Mouse (Mus musculus) heart, postnatal 36 days (tissue): ENCODE results near the gene Cttnbp2. TPM values are rescaled to one million over a fixed set of nuclear protein-coding genes. Genes with fewer than 3 reads are reported as not detected.

Experiments
- DNase-seq, 2 experiments: peaks; one replicate each; pipeline ENCODE4 v3.0.0; 2021 to 2022
- intact Hi-C: fragments of 180-260 bp; cut with DNase I; formaldehyde crosslinking; loops from one replicate; pipeline ENCODE4 v1.15.1; 2025
- total RNA-seq, 2 experiments: library from RNA; stranded (reverse); gene quantifications; 2 replicates each; pipeline ENCODE4 v1.2.3; 2021

The Cttnbp2 gene
- 1 to 10 TPM; 2.0 to 3.9 TPM for total RNA-seq

DNA sequence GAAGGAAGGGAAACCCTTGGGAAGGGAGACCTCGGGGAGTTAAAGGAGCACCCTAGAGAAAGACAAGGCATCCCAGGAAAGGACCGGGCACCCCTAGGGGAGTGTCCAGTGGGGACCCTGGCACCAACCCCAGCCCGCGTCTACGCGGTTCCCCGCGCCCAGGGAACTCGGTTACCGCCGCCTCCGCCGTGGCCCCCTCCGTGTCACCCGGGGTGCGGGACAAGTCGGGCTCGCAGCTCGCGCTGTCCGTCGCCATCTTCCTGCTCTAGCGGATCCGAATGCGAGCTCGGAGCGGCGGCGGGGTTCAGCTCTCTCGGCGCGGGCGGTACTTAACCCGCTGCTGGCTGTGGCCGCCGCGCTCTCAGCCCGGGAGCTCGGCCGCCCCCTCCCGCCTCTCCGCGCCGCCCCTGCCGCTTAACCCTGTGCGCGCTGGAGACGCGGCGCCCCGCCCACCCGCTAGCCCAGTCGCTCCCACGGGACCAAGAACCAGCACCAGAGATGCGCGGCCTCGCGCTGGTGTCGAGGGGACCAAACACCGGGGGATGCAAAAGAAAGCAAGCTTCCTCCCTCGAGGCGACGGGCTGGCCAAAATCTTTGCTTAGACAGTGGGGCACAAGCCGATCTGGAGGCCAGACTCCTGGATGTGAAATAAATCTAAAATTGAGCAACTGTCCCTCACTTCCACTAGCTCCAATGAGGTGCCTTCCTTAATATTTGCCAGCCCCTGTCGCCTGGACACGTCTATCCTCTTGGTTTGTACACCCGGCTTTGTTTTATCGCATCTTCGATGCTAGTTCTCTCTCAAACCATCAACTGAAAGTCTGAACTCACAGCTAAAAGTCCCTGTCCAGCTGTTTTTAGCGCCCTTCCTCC is at the start of gene Cttnbp2:
Cttnbp2 (minus strand) TSS at position 364 of the 873 bp plus-strand sequence.
- DNase-seq: peak; percentile 61 to 65
- intact Hi-C loops: no loop called here

DNA sequence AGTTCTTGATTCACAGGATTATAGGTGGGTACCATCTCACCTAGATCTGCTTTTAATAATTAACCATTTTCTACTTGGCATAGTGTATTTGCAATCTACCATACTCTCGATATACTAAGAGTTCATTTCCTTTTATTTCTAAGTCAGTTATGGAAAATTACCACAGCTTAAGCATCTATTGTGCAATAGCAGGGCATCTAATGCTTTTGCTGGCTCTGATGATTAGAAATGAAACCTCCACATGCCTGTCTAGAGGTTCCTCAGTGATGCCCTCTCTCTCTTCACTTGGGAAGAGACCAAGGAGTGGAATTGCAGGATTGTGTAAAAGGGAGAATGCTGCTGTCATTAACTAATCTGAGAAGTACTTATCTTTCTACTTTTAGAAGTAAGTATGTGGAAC is 44.4 kb upstream of the Cttnbp2 start:
- intact Hi-C loops: no loop called here
- DNase-seq: no peak

DNA sequence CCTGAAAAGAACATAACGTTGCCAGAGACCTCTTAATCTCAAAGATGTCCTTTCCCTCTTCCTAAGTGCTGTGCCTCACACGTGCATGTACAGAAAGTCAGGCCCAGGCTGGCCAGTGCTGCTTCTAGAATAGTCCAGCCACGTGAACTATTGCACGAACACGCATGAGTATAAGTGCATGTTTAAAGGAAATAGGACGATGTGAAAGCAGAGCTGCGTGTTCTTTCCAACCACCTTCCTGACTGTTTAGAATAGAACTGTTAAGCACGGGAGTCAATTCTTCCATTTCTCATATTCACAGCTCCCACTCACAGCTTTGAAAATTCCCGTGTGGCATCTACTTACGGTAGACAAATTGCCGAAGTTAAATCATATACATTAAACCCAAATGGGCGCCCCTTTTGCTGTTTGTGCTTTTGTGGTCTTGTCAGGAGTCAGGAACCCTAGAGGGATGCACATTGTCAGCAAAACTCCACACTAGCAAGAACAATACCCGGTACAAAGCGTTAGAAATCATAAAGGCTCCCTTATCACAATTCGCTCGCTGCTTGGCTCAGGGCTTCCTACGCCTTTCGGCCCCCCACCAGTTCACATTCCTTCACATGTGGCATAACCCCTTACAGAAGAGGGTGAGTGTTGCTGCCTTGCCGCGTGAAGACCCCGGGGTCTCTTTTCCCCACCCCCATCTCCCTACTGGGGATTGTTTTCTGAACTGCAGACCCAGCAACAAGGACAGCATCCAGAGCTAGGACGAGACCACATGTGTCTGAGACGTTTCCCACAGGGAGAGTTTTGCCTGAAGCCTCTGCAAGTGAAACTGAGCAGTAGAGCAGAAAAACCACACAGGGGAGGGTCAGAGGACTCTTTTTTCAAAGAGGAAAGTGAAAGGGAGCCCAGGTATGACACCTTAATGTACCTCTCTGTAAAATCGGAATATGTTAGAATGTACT is 33.1 kb upstream of the Cttnbp2 start:
- intact Hi-C loops: no loop called here
- no peak for DNase-seq

DNA sequence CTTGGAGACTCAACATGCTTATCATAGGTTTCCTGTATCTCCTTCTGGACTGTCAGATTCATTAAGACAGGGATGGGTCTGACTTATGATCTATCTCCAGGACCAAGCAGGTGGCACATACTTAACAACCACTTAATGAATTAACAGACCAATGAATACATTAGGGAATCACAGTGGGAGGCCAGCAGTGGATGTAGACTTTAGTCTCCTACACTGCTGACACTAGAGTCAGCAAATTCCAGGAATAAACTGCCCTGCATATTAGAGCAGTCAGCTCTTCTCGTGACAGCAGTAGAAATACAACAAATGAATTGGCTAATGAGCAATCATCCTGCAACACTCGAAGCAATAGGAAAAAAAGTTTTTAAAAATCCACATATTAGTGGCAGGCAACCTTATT is 29.2 kb upstream of the Cttnbp2 start:
- intact Hi-C loops: no loop called here
- no peak for DNase-seq

DNA sequence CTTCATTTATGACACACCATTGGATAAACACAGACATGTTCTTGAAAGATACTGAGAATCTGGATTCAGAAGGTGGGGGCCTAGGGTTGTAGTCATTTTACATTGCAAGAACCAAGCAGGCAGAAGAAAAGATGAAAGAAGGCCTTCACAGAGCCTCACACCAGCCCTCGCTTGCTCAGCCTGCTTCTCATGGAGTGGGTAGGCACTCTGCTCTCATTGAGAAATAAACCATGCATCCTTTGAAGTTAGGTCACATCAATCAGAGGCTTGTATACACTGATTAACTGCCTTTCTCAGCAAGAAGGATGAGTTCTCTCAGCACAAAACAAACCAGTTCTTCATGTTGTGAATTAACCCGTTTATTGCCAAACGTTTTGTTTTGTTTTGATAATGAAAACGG is 25.8 kb upstream of the Cttnbp2 start:
- intact Hi-C loops: no loop called here
- DNase-seq: no peak

DNA sequence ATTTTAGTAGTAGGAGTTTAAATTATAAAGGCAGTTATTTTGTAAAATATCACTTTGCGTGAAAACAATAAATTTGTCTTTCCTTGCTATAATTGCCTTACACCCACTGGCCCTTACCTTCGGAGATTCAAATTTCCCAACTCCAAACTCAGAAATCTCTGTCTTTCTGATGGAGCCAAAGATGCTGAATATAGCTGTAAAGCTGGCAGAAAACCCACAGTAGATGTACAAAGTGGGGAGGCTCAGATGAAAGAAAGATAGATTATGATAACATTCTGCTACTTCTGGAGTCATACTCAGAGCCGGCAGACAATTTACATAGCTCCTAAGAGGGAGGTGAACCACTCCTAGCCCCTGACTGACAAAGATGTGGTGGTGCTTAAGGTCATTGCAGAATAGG is 15.8 kb upstream of the Cttnbp2 start:
- intact Hi-C loops: no loop called here
- no peak for DNase-seq

DNA sequence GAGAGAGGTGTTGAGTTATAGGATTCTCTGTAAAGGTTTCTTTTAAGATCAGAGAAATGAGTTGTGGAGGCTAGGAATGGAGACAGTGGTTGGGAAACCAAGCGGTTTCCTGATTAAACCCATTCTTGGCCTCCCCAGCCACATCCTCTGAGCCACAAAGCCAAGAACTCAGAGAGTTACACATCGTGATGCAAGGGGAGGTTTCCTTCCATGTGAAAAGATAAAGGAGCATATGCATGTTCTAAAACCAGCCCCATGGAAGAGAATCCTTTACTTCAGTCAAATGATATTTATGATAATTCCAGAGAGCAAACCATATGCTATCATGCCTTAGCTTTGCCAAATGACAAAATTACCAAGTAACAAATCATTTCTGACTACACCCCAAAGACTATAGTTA is 3.0 kb upstream of the Cttnbp2 start:
- intact Hi-C loops: no loop called here
- no peak for DNase-seq

DNA sequence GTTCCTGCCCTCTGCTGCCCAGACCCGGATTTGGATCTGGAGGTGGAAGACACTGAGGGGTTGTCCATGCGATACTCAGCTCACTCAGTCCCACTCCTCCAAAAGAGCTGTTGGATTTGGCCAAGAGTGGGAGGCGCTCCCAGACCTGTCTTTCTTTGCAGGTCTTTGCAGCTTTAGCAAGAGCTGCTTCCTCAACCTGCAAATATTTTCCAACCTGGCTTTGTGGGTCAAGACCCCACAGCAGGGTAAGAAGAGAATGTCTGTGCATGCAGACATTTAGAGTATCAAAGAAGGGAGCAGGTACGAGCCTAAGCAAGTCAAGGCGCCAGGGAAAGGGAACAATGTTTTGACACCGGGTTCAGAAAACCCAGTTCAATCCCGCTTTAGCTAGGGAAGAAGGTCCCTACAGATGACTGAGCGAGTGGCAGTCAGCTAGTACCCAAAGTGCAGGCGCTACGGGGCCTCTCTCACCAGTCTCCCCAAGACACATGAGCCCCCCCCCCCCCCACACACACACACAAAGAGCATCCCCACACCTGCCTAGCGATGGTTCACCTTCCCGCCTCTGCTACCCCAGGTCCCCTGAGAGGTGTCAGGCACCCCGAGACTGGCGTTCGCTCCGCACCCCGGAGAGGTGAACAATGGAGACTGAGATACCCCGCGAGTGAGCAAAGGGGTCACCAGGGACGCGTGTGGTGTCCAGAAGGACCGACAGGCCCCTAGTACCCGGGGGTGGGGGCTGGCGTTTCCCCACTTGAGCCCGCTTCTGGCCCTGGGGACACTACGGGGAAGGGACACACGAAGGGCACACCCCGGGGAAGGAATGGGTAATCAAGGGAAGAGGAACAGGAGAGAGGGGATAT is 801 bp downstream of the Cttnbp2 start:
- intact Hi-C loops: no loop called here
- peak in 1 of 2 experiments; percentile 5 for DNase-seq

DNA sequence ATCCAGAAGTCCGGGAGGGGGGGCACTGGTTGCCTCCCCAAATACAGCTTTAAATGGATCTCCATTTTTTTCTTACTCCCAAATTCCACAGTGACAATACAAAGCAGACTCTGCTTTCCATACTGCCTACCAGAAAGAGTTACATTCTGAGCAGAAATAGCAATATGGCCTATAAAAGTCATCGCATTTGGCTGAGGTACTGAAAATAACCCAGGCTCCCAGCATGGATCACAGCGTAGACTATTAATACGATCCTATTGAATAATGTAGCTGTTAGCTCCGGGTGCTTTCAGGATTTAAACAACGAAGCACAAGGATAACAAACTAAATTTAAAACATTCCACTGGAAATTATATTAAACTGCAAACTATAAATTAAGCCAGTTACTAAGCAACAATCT is 2.8 kb downstream of the Cttnbp2 start:
- no peak for DNase-seq
- intact Hi-C loops: no loop called here

DNA sequence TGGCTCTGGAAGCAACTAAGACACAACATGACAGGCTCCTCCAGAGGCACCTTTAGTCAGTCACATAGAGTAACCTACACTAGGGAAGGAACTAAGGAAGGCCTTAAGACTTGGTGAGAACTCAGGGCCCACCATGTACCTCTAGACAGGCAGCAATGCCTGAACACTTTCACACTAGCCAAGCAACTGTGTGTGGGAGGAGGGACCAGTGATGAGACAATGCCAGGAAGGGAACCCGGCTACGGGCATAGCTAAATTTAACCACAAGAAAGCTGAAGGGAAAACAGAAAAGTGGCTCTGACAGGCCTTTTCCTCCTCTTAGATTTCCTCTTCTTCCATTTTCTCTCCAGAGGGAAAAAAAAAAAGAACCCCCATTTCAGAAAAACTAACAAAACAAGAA is 6.6 kb downstream of the Cttnbp2 start:
- intact Hi-C loops: no loop called here
- no peak for DNase-seq

DNA sequence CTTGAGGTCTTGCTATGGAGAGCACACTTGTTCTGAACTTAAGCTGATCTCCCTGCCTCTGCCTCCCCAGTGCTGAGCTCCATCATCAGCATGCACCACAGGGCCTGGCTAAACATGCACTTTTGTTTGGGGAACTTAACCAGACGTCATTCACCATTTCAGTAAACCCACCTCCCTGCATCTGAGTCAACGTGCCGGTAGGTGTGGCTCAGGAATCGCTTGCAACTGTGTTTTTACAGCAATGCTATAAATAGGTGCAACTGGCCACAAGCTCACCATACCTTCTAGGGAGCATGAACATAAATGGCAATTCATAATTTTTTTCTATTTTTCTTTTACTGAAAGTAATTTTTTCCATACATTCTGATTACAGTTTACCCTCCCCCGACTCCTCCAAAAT is 14.8 kb downstream of the Cttnbp2 start:
- intact Hi-C loops: no loop called here
- no peak for DNase-seq

DNA sequence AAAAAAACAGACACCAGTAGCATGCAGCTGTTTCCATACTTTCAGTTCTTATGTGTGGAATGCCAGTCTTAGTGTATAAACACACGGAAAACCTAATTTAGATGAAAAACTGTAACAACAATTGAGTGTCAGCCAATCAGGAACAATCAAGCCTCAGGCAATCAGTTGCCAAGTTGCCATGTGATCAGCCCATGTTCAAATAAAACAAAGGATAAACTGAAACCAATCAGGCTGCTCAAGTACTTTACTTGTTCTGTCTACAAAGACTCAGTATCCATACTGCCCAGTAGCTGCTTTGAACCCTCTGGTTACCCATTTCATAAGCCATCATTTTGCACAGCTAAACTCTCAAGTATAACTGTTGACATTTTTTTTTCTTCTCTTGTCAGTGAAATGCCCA is 21.7 kb downstream of the Cttnbp2 start:
- intact Hi-C loops: no loop called here

DNA sequence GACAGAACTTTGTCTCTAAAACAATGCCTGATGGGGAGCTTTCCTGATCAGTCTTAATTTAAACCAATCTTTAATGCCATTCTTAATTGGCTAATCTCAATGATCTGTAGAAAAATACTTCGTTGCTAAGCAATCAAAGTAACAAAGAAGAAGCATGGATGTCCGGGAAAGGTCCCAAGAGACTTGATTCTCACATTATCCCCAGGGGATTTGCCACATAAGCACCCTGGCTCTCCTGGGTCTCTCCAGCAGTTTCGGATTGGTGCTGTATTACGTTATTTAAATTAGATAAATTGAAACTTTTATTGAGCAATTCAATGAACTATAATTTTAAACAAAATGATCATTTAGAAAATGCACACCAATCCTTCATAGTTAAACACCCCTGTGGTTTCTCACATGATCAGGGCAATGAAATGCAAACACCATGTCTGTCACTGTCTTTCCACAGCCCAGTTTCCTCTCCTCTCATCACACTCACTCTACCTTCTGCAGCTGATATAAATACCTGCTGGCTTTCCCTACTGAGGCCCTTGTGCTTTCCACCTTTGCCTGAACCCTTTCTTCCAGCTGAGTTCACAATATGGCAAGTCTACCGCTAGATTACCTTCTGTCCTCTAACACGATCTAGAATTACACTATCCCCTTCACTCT is 22.3 kb downstream of the Cttnbp2 start:
- no peak for DNase-seq
- intact Hi-C loops: no loop called here

More for the DNA sequence above, 21.7 kb downstream of the Cttnbp2 start:
- DNase-seq: no peak

DNA sequence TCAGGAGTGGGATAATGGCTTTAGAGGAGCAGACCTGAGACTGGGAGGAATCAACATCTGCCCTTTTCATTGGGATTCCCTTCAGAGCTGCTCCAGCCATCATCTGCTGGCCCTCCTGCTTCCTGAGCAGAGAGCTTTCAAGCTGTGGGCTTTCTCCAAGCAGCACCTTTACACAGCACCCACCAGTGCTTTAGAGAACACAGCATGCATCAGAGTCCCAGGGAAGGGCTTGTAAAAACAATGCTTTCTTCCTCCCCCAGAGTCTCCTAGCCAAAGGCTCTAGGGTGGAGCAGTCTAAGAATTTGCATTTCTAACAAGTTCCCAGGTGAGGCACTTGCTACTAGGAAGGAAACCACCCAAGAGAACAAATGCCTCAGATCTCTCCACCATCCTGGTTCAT is 29.6 kb downstream of the Cttnbp2 start:
- intact Hi-C loops: no loop called here
- DNase-seq: no peak

DNA sequence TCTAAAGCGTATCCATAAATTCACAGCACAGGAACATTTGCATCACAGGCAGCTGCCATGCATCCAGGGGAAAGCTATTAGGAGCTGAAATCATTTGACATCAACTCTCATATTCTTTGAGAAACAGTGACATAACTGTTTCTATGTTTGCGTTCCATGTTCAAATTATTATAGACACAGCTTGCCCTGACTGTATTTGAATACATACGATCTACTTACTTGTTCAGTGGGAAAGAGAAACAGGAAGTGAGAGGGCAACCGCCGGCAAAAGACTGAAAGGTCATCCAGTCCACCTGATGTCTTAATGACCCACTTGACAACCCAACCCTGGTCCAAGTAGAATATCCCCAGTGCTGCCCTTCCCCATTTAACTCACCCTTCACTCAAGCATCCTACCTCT is 30.6 kb downstream of the Cttnbp2 start:
- intact Hi-C loops: no loop called here
- no peak for DNase-seq

DNA sequence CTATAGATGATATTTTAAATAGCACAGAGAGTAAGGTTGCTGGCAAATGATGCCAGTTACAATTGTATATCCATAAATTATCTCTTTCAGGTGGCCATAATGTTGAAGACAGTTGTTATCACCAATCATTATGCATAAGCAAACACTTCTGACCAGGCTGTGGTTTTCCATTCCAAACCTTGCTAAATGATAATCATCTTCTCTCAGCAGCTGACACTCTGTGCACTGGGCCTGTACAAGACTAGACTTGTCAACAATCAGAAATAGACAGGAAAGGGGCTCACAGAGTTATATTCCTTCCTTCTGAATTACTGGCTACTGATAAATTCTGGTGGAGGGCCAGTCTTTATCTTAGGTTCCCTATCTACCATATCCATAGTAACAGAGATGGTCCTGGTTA is 32.1 kb downstream of the Cttnbp2 start:
- DNase-seq: no peak
- intact Hi-C loops: no loop called here

DNA sequence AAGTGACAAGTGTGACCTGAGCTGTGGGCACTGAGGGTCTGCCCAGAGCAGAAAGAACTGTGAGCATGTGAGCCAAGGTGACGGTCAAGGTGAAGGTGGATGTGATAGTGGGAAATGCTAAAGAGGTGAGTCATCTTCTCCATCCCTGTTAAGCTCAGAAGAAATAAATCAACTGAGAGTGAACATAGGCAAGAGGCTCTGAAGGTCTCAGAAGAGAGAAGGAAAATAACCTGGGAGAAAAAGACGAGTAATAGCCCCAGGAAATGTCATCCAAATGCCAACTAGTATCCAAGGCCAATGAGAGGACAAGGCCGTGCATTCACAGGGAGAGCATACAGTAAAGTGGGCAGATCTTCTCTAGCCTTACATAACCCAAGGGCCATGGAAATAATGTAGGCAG is 32.9 kb downstream of the Cttnbp2 start:
- no peak for DNase-seq
- intact Hi-C loops: no loop called here

DNA sequence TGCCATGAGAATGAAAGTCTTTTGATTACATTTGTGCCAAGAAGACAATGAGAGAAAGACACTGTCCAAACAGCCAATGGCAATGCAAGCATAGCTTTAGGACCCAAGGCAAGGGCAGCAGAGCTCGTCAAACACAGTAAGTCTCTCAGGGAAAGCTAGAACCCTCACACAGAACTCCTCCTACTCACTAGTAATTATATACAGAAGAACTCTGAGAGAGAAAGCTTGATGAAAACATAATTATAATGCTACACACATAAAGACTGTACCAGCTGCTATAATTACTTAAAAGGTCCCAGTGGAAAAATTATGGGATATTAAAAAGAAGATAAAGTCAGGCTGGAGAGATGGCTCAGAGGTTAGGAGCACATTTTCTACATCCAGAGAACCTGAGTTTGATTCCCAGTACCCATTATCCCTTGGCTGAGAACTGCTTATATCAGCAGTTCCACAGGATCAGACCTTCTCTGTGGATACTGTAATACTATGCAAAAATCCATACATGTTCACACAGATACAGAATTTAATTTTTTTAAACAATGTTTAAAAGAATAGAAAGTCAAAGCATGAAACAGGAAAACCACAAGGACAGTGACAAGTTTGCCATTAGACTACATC is 37.2 kb downstream of the Cttnbp2 start:
- DNase-seq: no peak
- intact Hi-C loops: no loop called here

DNA sequence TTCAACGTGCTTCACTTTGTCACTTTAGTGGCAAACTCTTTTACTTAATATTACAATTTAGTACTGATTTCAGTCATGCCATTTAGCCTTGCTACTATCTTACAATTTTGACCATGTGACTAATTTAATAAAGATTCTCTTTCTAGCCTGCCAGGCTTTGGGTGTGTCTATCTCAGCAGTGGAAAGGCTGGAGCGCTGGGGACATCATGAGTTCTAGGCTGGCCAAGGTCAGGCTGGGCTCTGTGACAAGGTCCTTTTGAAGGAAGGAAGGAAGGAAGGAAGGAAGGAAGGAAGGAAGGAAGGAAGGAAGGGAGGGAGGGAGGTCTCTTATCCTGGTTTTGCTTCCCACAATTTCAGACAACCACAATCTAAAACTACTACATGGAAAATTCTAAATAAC is 39.7 kb downstream of the Cttnbp2 start:
- intact Hi-C loops: no loop called here

DNA sequence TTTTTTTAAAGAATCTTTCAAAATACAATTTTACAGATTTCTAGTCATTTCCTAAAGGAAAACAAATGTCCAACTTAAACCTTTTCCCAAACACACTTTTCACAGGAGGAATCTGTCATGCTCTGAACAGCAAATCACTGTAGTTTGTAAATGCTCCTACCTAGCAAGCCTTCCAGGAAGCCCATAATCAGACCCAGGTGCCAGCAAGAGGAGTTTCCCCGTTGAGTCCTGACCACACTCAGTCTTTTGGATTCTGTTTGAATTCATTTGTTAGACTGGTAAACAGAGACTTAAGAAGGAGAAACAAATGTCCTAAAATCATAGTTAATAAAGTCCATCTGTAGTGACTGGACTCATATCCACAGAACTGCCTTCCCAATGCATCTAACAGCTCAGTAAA is 40.1 kb downstream of the Cttnbp2 start:
- intact Hi-C loops: no loop called here
- no peak for DNase-seq

More for the DNA sequence above, 39.7 kb downstream of the Cttnbp2 start:
- no peak for DNase-seq
